ENCODE assay signal across 32 mouse cellular contexts in genomic region chr11:49219271-49219670, GRCm38 (mm10). TPM values are rescaled to one million over a fixed set of nuclear protein-coding genes. Genes with fewer than 3 reads are reported as not detected.
"Had no signal": no experiment of that assay in that cellular context is flagged by ENCODE, and none has a peak within 500 bp of the region (broad histone marks: within the 10 kb centered on the region; RNA-seq: fewer than 3 reads in every experiment).

No protein-coding gene starts in this region.

- H3K4me2 ChIP-seq: heart, embryonic 11.5 days; heart, embryonic 13.5 days; heart, embryonic 15.5 days; hindbrain, embryonic 13.5 days; hindbrain, embryonic 15.5 days; kidney, embryonic 15.5 days; limb, embryonic 12.5 days had no signal

- H3K27ac ChIP-seq: heart, adult 2 months; heart, embryonic 13.5 days; heart, embryonic 15.5 days; hindbrain, embryonic 13.5 days; hindbrain, embryonic 15.5 days; hindbrain, postnatal 0 days; kidney, embryonic 15.5 days; kidney, postnatal 0 days; limb, embryonic 10.5 days; limb, embryonic 12.5 days; liver, embryonic 14.5 days had no signal

- H3K9ac ChIP-seq: heart, embryonic 13.5 days; heart, embryonic 15.5 days; hindbrain, embryonic 13.5 days; hindbrain, embryonic 15.5 days; kidney, embryonic 15.5 days; limb, embryonic 12.5 days; liver, embryonic 14.5 days had no signal

- H3K4me3 ChIP-seq: heart, adult 2 months; heart, embryonic 13.5 days; heart, embryonic 15.5 days; hindbrain, embryonic 13.5 days; hindbrain, embryonic 15.5 days; kidney, embryonic 15.5 days; limb, embryonic 10.5 days; limb, embryonic 12.5 days had no signal

- H3K27me3 ChIP-seq: heart, embryonic 13.5 days; heart, embryonic 15.5 days; hindbrain, embryonic 13.5 days; hindbrain, embryonic 15.5 days; kidney, embryonic 15.5 days; limb, embryonic 12.5 days had no signal

- ATAC-seq: hindbrain, postnatal 0 days; intestine, embryonic 16.5 days had no signal

- DNase-seq: gastrocnemius, postnatal 14 days; gastrocnemius, postnatal 36 days; heart, adult 11 months; heart, adult 2 months; heart, postnatal 14 days; heart, postnatal 36 days; kidney, adult 11 months; kidney, adult 2 months; kidney, adult 9 months; kidney, postnatal 14 days; kidney, postnatal 36 days; layer of hippocampus, adult 9-11 months; layer of hippocampus, postnatal 36 days had no signal

- H3K9me3 ChIP-seq: heart, embryonic 13.5 days; heart, embryonic 15.5 days; hindbrain, embryonic 13.5 days; hindbrain, embryonic 15.5 days; kidney, embryonic 15.5 days; limb, embryonic 10.5 days; limb, embryonic 12.5 days had no signal

- H3K4me1 ChIP-seq: heart, embryonic 13.5 days; heart, embryonic 15.5 days; hindbrain, embryonic 13.5 days; hindbrain, embryonic 15.5 days; kidney, embryonic 15.5 days; limb, embryonic 10.5 days; limb, embryonic 12.5 days had no signal

RNA-seq across cellular contexts. Expression of gene Btnl9, which starts 32.3 kb away (rescaled TPM):
- total RNA-seq: layer of hippocampus, adult 18-20 months; layer of hippocampus, adult 8-10 months; layer of hippocampus, postnatal 36 days; left cerebral cortex, adult 18-20 months had no signal
- polyA plus RNA-seq: hindbrain, embryonic 11.5 days had no signal

RNA-seq across cellular contexts. Expression of gene Olfr1393, which starts 58.8 kb away (rescaled TPM):
- total RNA-seq: gastrocnemius, adult 8-10 months; gastrocnemius, postnatal 36 days; hematopoietic stem cell, adult 5-6 weeks; hindbrain, postnatal 0 days; layer of hippocampus, adult 18-20 months; layer of hippocampus, adult 8-10 months; layer of hippocampus, postnatal 36 days had no signal
- polyA plus RNA-seq: heart, embryonic 11.5 days; heart, embryonic 15.5 days; hindbrain, embryonic 11.5 days; hindbrain, embryonic 15.5 days; intestine, embryonic 14.5 days; kidney, embryonic 15.5 days; limb, embryonic 10.5 days; limb, embryonic 12.5 days had no signal
